Mouse (Mus musculus) limb, embryonic 11.5 days (tissue): ENCODE data around the gene Ifna2. TPM values are rescaled to one million over a fixed set of nuclear protein-coding genes. Genes with fewer than 3 reads are reported as not detected.
A peak's percentile ranks its signal among the peaks of the same experiment; 100 is the strongest.

Experiments used
- ATAC-seq: fragments of 200-750 bp; cut with Nextera tagmentation; 2 replicates; pipeline ENCODE4 v1.8.0; 2017; ENCODE audit warnings: low read depth; ENCODE audit not compliant: insufficient number of reproducible peaks, low FRiP score, low TSS enrichment
- DNase-seq: peaks from one replicate; pipeline ENCODE4 v3.0.0-alpha.2; 2015; ENCODE audit warnings: low spot score
- H3K27ac ChIP-seq: fragments of 300-500 bp; sonication (generic); replicated peaks from 2 replicates; pipeline ENCODE4 v1.5.1; 2014; ENCODE audit warnings: low read depth, mild to moderate bottlenecking, low read length
- H3K27me3 ChIP-seq: fragments of 300-500 bp; sonication (generic); 2 replicates; pipeline ENCODE4 v1.6.1; 2014; ENCODE audit warnings: mild to moderate bottlenecking, low read length, mixed read lengths; ENCODE audit not compliant: control insufficient read depth, insufficient read depth
- H3K36me3 ChIP-seq: fragments of 300-500 bp; sonication (generic); 2 replicates; pipeline ENCODE4 v1.6.1; 2014; ENCODE audit warnings: mild to moderate bottlenecking, low read length, moderate library complexity, mixed read lengths; ENCODE audit not compliant: control insufficient read depth, insufficient read depth
- H3K4me1 ChIP-seq: fragments of 300-500 bp; sonication (generic); 2 replicates; pipeline ENCODE4 v1.6.1; 2014; ENCODE audit warnings: low read length, mixed read lengths; ENCODE audit not compliant: control insufficient read depth, insufficient read depth
- H3K4me2 ChIP-seq: fragments of 300-500 bp; sonication (generic); 2 replicates; pipeline ENCODE4 v1.6.1; 2014; ENCODE audit warnings: low read depth, mild to moderate bottlenecking, moderate library complexity; ENCODE audit not compliant: severe bottlenecking
- H3K4me3 ChIP-seq: fragments of 300-500 bp; sonication (generic); 2 replicates; pipeline ENCODE4 v1.5.1; 2014; ENCODE audit warnings: low read depth, low read length
- H3K9ac ChIP-seq: fragments of 300-500 bp; sonication (generic); 2 replicates; pipeline ENCODE4 v1.6.1; 2014; ENCODE audit warnings: mild to moderate bottlenecking, low read length
- H3K9me3 ChIP-seq: fragments of 300-500 bp; sonication (generic); 2 replicates; pipeline ENCODE4 v1.6.1; 2016; ENCODE audit warnings: low read length; ENCODE audit not compliant: control insufficient read depth
- whole genome bisulfite sequencing: fragments of 180-500 bp; shearing (Covaris S2); extraction: QIAGEN DNeasy Blood & Tissue Kit; methylation state at CpG from one replicate; pipeline ENCODE4 v1.1.7; 2014; 5-methylcytosine and 5-hydroxymethylcytosine counted together
- polyA plus RNA-seq: library from polyadenylated mRNA; unstranded; fragments of >200 nt; fragmentation: Nextera tagmentation; extraction: Ambion mirVana; gene quantifications from 2 replicates; pipeline ENCODE4 v1.2.1, GENCODE M21; 2014

Gene Ifna2
- not detected in 2 replicates for polyA plus RNA-seq

DNA sequence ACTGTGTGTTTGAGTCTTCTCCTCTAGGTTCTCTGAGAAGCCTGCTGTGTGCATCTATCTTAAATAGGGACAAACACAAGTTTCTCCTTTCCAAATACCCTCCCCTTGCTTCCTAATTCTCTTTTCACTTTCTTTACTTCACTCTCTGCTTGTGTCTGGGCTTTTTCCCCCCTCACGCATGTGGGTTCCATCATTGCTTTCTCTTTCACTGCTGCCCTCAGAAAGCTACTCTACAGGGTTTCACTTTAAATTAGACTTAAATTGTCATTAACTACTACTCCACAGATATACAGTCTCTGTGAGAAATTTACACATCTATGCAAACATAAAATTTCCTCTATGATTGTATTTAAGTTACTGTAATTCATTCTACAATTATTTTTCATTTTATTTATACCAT lies at the start of gene Ifna2:
TSS of gene Ifna2 (minus strand) at position 101 of the 400 bp plus-strand sequence.
- DNase-seq, result no peak
- Histone ChIP-seq H3K9me3 (no peaks in the 10 kb centered on the region), H3K27ac (no peak within 1 kb of the TSS), H3K4me1 (no peaks in the 10 kb centered on the region), H3K9ac (no peak within 1 kb of the TSS), H3K4me2 (no peak within 1 kb of the TSS), H3K27me3 (no peaks in the 10 kb centered on the region), H3K4me3 (no peak within 1 kb of the TSS), H3K36me3 (no peaks in the 10 kb centered on the region)
- WGBS, result 93% methylated on average over 1 of the region's 1 CpGs
- no peak for ATAC-seq

DNA sequence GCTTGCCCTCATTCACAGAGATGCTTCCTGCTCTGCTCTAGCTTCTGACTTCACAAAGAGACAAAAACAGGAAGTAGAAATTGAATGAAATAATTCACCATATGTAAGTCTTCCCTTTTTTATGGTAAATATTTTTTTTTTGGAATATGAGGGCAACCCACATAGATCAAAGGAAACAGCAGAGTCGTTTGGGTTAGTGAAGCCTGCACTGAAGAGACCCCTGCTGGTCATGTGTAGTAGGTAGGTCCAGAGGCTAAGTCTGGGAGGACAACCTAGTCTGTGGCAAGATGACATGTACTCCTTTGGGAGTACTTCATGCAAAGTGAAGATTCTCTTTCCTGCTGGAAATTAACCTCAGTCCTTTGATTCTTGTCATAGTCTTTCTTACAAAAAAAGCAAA lies 43.6 kb upstream of the Ifna2 start:
- H3K27ac ChIP-seq, result no peak overlapping the region
- H3K4me3 ChIP-seq, result no peak overlapping the region
- H3K9ac ChIP-seq, result no peak overlapping the region
- no peaks in the 10 kb centered on the region for H3K27me3 ChIP-seq
- WGBS, result 0% methylated on average over 1 of the region's 1 CpGs
- H3K36me3 ChIP-seq, result no peaks in the 10 kb centered on the region
- no peak overlapping the region for H3K4me2 ChIP-seq
- no peaks in the 10 kb centered on the region for H3K4me1 ChIP-seq
- DNase-seq (no peak), ATAC-seq (0 out of 2 replicates have a peak, but pooled peaks have one; percentile 67)
- H3K9me3 ChIP-seq, result no peaks in the 10 kb centered on the region

DNA sequence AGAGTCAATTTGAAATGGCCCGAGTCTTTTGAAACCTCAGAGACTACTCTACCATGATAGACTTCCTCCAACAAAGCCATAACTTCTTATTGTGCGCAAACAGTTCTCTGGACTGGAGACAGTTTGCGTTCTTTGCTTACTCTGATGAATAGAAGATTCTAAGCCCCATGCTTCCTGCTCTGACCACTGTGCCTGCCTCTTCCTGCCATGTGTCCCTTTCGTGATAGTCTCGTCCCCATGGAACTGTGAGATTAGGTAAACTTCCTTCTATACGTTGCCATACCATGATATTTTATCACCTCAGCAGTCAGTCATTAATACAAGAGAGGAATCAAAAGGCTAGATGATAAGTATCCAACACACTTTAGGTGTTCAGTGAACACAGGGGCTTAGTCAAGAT lies 43.0 kb upstream of the Ifna2 start:
- Histone ChIP-seq H3K9ac (no peak overlapping the region), H3K27me3 (no peaks in the 10 kb centered on the region), H3K4me3 (no peak overlapping the region), H3K27ac (no peak overlapping the region), H3K4me1 (no peaks in the 10 kb centered on the region), H3K9me3 (no peaks in the 10 kb centered on the region), H3K4me2 (no peak overlapping the region), H3K36me3 (no peaks in the 10 kb centered on the region)
- DNase-seq (no peak), ATAC-seq (no peak)
- 89% methylated on average over 6 of the region's 6 CpGs for WGBS

DNA sequence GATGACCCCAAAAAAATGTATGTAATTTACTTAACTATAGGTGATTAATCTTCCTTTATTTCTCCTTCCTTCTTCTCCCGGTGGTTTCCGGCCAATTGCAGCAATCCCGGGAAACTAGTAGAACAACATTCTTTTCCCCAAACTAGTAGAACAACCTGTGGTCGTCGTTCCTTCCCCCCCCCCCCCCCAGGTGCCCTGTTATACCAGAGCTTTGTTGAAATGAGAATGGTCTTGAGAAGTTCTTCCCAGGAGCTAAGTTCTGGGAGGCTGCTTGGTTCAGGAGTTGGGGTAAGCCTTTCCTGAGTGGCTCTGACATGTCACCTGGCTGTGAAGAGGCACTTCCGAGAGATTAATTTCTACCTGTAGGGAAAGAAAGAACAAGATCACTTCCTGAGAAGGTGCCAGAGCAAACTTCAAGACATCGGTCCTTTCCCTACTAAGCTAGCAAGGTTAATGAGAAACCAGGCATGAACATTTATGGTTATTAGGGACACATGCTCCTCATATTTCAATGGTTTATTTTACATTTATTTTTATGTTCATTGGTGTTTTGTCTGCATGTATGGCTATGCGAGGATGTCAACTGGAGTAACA lies 39.9 kb upstream of the Ifna2 start:
- Histone ChIP-seq H3K4me3 (no peak overlapping the region), H3K4me2 (no peak overlapping the region)
- WGBS, result 64% methylated on average over 8 of the region's 8 CpGs

DNA sequence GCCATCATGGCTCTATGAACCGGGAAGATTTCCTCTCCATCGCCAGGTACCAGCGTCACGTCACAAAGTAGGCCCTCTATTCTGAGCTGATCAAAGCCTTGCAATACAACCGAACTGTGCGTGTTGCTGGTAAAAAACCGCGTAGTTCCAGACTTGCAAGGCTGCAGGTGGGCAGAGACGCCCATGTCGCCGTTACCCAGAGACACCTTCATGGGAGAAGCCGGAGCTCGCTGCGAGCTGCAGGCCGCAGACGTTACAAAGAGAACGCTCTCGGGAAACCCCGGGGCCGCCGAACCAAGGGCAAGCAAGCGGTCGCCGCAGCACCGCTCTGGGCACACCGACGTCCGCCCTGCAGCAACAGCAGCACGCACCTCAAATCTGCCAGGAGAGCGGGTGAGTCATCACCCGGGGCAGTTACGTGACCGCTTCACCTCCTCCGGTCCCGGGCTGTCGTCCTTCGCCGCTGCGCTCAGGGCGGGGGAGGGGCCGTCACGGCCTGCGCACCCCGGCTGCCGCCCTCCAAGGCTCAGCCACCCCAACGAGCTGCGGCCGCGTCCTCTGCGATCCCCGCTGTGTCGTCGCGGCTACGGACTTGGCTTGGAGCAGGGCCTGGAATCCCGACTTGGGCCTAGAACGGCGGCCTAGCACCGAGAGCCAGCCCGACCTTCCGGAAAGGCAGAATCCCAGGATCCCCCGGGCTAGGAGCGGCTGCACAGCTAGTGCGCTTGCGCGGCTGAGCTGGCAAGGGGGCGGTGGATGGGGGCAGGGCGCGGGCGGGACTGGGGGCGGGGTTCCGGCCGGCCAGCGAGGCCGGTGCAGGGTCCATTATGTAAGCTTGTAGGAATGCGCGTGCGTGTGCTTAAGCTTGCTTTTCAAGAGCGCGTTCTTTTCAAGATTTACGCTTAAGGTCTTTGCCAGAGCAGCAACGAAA lies 38.3 kb upstream of the Ifna2 start, which contains the start of the genes Gm26566 and Klhl9:
TSS of gene Gm26566 (plus strand) at position 15 of the 931 bp plus-strand sequence.
TSS of gene Klhl9 (minus strand) at position 675 of the 931 bp plus-strand sequence.
- Histone ChIP-seq H3K27me3 (no peaks in the 10 kb centered on the region), H3K4me2 (peak within 1 kb of the TSS; percentile 63), H3K4me1 (peaks cover 18% of the 10 kb centered on the region), H3K36me3 (no peaks in the 10 kb centered on the region; the same call in 1 of the 2 replicates), H3K9ac (peak within 1 kb of the TSS; percentile 96), H3K27ac (peak within 1 kb of the TSS; percentile 91), H3K4me3 (peak within 1 kb of the TSS; percentile 77), H3K9me3 (no peaks in the 10 kb centered on the region)
- ATAC-seq (peak; percentile 99), DNase-seq (peak; percentile 95)
- WGBS, result under 1% methylated on average over 82 of the region's 82 CpGs

More for the DNA sequence above, 39.9 kb upstream of the Ifna2 start:
- DNase-seq (no peak), ATAC-seq (no peak)
- Histone ChIP-seq H3K36me3 (no peaks in the 10 kb centered on the region; the same call in 1 of the 2 replicates), H3K9me3 (no peaks in the 10 kb centered on the region), H3K4me1 (peaks cover 17% of the 10 kb centered on the region), H3K9ac (no peak overlapping the region), H3K27me3 (no peaks in the 10 kb centered on the region), H3K27ac (no peak overlapping the region)

DNA sequence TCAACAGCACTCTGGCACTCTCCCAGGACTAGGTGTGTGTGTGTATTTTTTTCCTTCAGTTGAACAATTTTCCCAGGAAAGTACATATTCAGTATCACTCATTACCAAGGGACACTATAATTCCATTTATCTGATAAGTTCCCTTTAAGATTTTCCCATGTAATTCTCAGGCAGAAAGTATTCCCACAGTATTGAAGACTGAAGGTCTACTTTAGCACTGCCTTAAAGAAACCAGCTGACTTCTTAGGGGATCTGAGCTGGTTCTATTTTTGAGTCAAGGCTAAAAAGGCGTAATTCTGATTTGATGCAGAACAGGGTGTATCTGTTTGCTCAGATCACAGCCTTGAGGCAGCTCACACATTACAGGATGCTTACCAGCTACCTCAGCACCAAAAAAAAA lies 35.0 kb upstream of the Ifna2 start:
- H3K9ac ChIP-seq, result no peak overlapping the region
- H3K4me2 ChIP-seq, result peak overlapping the region; percentile 31
- WGBS, result 83% methylated on average over 1 of the region's 1 CpGs
- no peak overlapping the region for H3K4me3 ChIP-seq
- H3K27me3 ChIP-seq, result no peaks in the 10 kb centered on the region
- no peak for ATAC-seq
- no peak overlapping the region for H3K27ac ChIP-seq
- peaks cover 18% of the 10 kb centered on the region for H3K4me1 ChIP-seq
- H3K9me3 ChIP-seq, result 0 out of 2 replicates have a peak, but pooled peaks cover 2% of the 10 kb centered on the region
- no peak for DNase-seq
- peaks cover 4% of the 10 kb centered on the region; the same call in 1 of the 2 replicates for H3K36me3 ChIP-seq

DNA sequence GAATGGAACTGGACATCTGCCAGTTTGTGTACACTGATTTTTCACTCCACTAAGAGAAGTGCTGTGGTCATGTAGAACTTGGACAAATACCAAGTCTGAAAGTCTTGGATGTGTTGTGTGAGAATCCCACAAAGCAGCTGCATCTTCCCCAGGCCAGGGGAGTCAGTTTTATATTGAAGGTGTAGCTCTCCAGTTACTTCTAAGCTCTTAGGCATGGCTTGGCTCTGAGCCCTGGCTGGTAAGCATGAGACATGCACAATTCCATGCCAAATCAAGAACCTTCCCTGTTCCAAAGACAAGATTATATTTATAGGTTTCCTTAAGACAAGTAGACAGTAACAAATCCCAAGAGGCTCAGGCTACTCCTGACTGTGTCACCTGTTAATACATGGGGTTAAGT lies 31.3 kb upstream of the Ifna2 start:
- no peaks in the 10 kb centered on the region for H3K27me3 ChIP-seq
- no peak overlapping the region for H3K4me2 ChIP-seq
- 0 out of 2 replicates have a peak, but pooled peaks cover 2% of the 10 kb centered on the region for H3K9me3 ChIP-seq
- H3K4me3 ChIP-seq, result no peak overlapping the region
- no peak overlapping the region for H3K9ac ChIP-seq
- H3K27ac ChIP-seq, result no peak overlapping the region
- peaks cover 6% of the 10 kb centered on the region; the same call in 1 of the 2 replicates for H3K4me1 ChIP-seq
- H3K36me3 ChIP-seq, result peaks cover 4% of the 10 kb centered on the region; the same call in 1 of the 2 replicates
- DNase-seq (no peak), ATAC-seq (no peak)

DNA sequence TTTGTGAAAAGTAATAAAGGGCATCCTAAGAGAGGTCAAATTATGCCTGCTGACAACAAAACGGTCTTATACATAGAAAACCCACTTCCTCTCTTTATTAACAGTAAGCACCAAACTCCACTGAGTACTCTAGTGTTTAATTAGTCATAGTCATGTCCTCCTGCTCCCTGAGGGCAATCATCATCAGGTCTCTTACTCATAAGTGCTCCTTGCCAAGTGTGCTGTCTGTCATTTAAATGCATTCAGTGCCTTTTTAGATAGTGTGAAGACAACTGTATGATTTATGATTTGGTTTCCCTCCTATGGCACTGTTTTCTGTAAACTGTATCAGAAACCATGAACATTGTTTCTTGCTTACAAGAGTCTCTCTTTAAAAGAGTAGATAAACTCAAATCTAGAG lies 30.6 kb upstream of the Ifna2 start:
- Histone ChIP-seq H3K27me3 (no peaks in the 10 kb centered on the region), H3K4me1 (peaks cover 5% of the 10 kb centered on the region; the same call in 1 of the 2 replicates), H3K9ac (no peak overlapping the region), H3K4me2 (no peak overlapping the region), H3K36me3 (peaks cover 4% of the 10 kb centered on the region; the same call in 1 of the 2 replicates), H3K4me3 (no peak overlapping the region), H3K9me3 (0 out of 2 replicates have a peak, but pooled peaks cover 2% of the 10 kb centered on the region), H3K27ac (no peak overlapping the region)
- DNase-seq (no peak), ATAC-seq (no peak)
- WGBS, result 85% methylated on average over 1 of the region's 1 CpGs
